Mouse (Mus musculus): ENCODE data around the gene Prnp.

GRCm38 (mm10) chr2:131864262-131864796 is 45.4 kb upstream of the Prnp start:
- TF ChIP-seq CTCF (IDR thresholded peaks at IDR 0.05; ENCODE audit: low read depth) (no peak), EP300 (IDR thresholded peaks at IDR 0.05; ENCODE audit: low read depth) (no peak)
